Mouse (Mus musculus) fat pad, adult 2 months (tissue): ENCODE measurements around the gene Neurod6.
"Not testable (repeated sequence)": the region's sequence is repeated elsewhere in the genome, so short reads cannot be mapped to it uniquely, and the experiment has no call there.

Experiments
- DNase-seq: peaks from one replicate; pipeline ENCODE4 v3.0.0-alpha.2; 2011; ENCODE audit warnings: low read depth, low spot score; ENCODE audit errors: extremely low read depth

Gene Neurod6

GRCm38 (mm10) chr6:55680974-55681373 is at the start of gene Neurod6:
Neurod6 (minus strand) TSS chr6:55681263.
- DNase-seq, result no peak

GRCm38 (mm10) chr6:55717209-55717608 is 36.1 kb upstream of the Neurod6 start:
- no peak for DNase-seq

- DNase-seq, result no peak
Observed at GRCm38 (mm10) chr6:55715446-55715845, 34.4 kb upstream of the Neurod6 start.

GRCm38 (mm10) chr6:55710913-55711312 is 29.9 kb upstream of the Neurod6 start:
- DNase-seq, result not testable (repeated sequence)

- DNase-seq, result no peak
Observed at GRCm38 (mm10) chr6:55704759-55705104, 23.7 kb upstream of the Neurod6 start.

- DNase-seq, result no peak
Observed at GRCm38 (mm10) chr6:55704061-55704758, 23.1 kb upstream of the Neurod6 start.

- DNase-seq, result no peak
Observed at GRCm38 (mm10) chr6:55700392-55701386, 19.6 kb upstream of the Neurod6 start.

- DNase-seq, result no peak
Observed at GRCm38 (mm10) chr6:55690015-55690531, 9.0 kb upstream of the Neurod6 start.

- DNase-seq, result no peak
Observed at GRCm38 (mm10) chr6:55683506-55683905, 2.4 kb upstream of the Neurod6 start.

GRCm38 (mm10) chr6:55682886-55683285 is 1.8 kb upstream of the Neurod6 start:
- DNase-seq, result no peak

- DNase-seq, result no peak
Observed at GRCm38 (mm10) chr6:55678571-55679185, 2.4 kb downstream of the Neurod6 start.

- DNase-seq, result no peak
Observed at GRCm38 (mm10) chr6:55677326-55677725, 3.7 kb downstream of the Neurod6 start.

- no peak for DNase-seq
Observed at GRCm38 (mm10) chr6:55676663-55677311, 4.3 kb downstream of the Neurod6 start.

- DNase-seq, result no peak
Observed at GRCm38 (mm10) chr6:55676141-55676662, 4.9 kb downstream of the Neurod6 start.

GRCm38 (mm10) chr6:55667801-55668200 is 13.3 kb downstream of the Neurod6 start:
- no peak for DNase-seq

- DNase-seq, result no peak
Observed at GRCm38 (mm10) chr6:55661126-55661915, 19.7 kb downstream of the Neurod6 start.

- DNase-seq, result no peak
Observed at GRCm38 (mm10) chr6:55649996-55650395, 31.1 kb downstream of the Neurod6 start.

- DNase-seq, result no peak
Observed at GRCm38 (mm10) chr6:55649581-55649980, 31.5 kb downstream of the Neurod6 start.

- no peak for DNase-seq
Observed at GRCm38 (mm10) chr6:55648886-55649285, 32.2 kb downstream of the Neurod6 start.

GRCm38 (mm10) chr6:55647771-55648280 is 33.2 kb downstream of the Neurod6 start:
- no peak for DNase-seq
